Mouse (Mus musculus) kidney, embryonic 14.5 days (tissue): ENCODE measurements around the gene Gm9918. TPM values are rescaled to one million over a fixed set of nuclear protein-coding genes. Genes with fewer than 3 reads are reported as not detected.
A peak's percentile ranks its signal among the peaks of the same experiment; 100 is the strongest.

Experiments
- ATAC-seq: fragments of 200-750 bp; cut with Nextera tagmentation; 2 replicates; pipeline ENCODE4 v1.8.0; 2017; ENCODE audit warnings: moderate number of reproducible peaks, mild to moderate bottlenecking, moderate TSS enrichment, moderate library complexity; ENCODE audit not compliant: low FRiP score, low TSS enrichment
- H3K27ac ChIP-seq: fragments of 300-500 bp; sonication (generic); 2 replicates; pipeline ENCODE4 v1.5.1; 2014; ENCODE audit warnings: low read depth, mild to moderate bottlenecking, low read length, moderate library complexity, mixed read lengths
- H3K27me3 ChIP-seq: fragments of 300-500 bp; sonication (generic); 2 replicates; pipeline ENCODE4 v1.6.1; 2014; ENCODE audit warnings: mild to moderate bottlenecking, low read length; ENCODE audit not compliant: control insufficient read depth, insufficient read depth
- H3K36me3 ChIP-seq: fragments of 300-500 bp; sonication (generic); 2 replicates; pipeline ENCODE4 v1.6.1; 2014; ENCODE audit warnings: low read length, mixed read lengths; ENCODE audit not compliant: control insufficient read depth, insufficient read depth
- H3K4me1 ChIP-seq: fragments of 300-500 bp; sonication (generic); 2 replicates; pipeline ENCODE4 v1.6.1; 2014; ENCODE audit warnings: low read length, mixed read lengths; ENCODE audit not compliant: control insufficient read depth, insufficient read depth
- H3K4me2 ChIP-seq: fragments of 300-500 bp; sonication (generic); replicated peaks from 2 replicates; pipeline ENCODE4 v1.6.1; 2014; ENCODE audit warnings: low read depth, mild to moderate bottlenecking, low read length
- H3K4me3 ChIP-seq: fragments of 300-500 bp; sonication (generic); 2 replicates; pipeline ENCODE4 v1.5.1; 2014; ENCODE audit warnings: mild to moderate bottlenecking, low read length
- H3K9ac ChIP-seq: fragments of 300-500 bp; sonication (generic); 2 replicates; pipeline ENCODE4 v1.6.1; 2014; ENCODE audit warnings: low read depth, mild to moderate bottlenecking, low read length, moderate library complexity
- H3K9me3 ChIP-seq: fragments of 300-500 bp; sonication (generic); 2 replicates; pipeline ENCODE4 v1.6.1; 2016; ENCODE audit warnings: low read length; ENCODE audit not compliant: control insufficient read depth
- WGBS: fragments of 180-500 bp; shearing (Covaris S2); extraction: QIAGEN DNeasy Blood & Tissue Kit; methylation state at CpG from one replicate; pipeline ENCODE4 v1.1.7; 2014; 5-methylcytosine and 5-hydroxymethylcytosine counted together
- polyA plus RNA-seq: library from polyadenylated mRNA; unstranded; fragments of >200 nt; fragmentation: Nextera tagmentation; extraction: Ambion mirVana; gene quantifications from 2 replicates; pipeline ENCODE4 v1.2.1, GENCODE M21; 2014

The Gm9918 gene
- polyA plus RNA-seq, 1 experiment from 2014 or later, result 0.84 TPM

- Histone ChIP-seq H3K4me2 (peak overlapping the region; percentile 81), H3K9me3 (no peaks in the 10 kb centered on the region), H3K4me3 (peak overlapping the region; percentile 30), H3K27me3 (no peaks in the 10 kb centered on the region; the same call in 1 of the 2 replicates), H3K4me1 (peaks cover 33% of the 10 kb centered on the region), H3K27ac (peak overlapping the region; percentile 96), H3K36me3 (0 out of 2 replicates have a peak, but pooled peaks cover 3% of the 10 kb centered on the region), H3K9ac (peak overlapping the region; percentile 46; the same call in 1 of the 2 replicates)
- 1% methylated on average over 13 of the region's 13 CpGs for WGBS
- no peak for ATAC-seq
These were observed 21.1 kb upstream of the Gm9918 start for GRCm38 (mm10) chr15:102249251-102249691.

GRCm38 (mm10) chr15:102249967-102250366, 20.4 kb upstream of the Gm9918 start:
- no peak for ATAC-seq
- H3K36me3 ChIP-seq, result 0 out of 2 replicates have a peak, but pooled peaks cover 3% of the 10 kb centered on the region
- H3K9ac ChIP-seq, result peak overlapping the region; percentile 46; the same call in 1 of the 2 replicates
- H3K9me3 ChIP-seq, result no peaks in the 10 kb centered on the region
- 46% methylated on average over 9 of the region's 9 CpGs for WGBS
- peak overlapping the region; percentile 81 for H3K4me2 ChIP-seq
- H3K27ac ChIP-seq, result peak overlapping the region; percentile 96
- no peak overlapping the region; the same call in 1 of the 2 replicates for H3K4me3 ChIP-seq
- H3K4me1 ChIP-seq, result peaks cover 28% of the 10 kb centered on the region
- no peaks in the 10 kb centered on the region; the same call in 1 of the 2 replicates for H3K27me3 ChIP-seq

DNA sequence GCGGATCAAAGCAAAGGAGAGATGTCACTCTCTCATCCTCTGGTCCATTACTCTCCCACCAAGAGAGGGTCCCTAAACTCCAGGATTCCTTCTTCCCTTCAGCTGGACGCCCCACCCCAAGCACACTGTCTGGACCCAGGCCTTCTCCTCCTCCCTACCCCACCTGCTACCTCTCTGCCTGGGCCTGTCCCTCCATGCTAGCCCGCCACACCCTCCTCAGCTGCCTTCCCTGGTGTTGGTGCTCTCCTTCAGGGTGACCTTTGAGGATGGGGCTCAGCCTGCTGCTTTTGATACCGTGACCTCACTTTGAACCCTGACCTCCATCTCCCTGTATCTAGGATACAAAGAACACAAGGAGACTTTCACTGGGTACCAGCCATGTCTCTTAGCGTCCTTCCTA, 19.8 kb upstream of the Gm9918 start:
- Histone ChIP-seq H3K4me2 (no peak overlapping the region), H3K9ac (no peak overlapping the region), H3K4me3 (no peak overlapping the region), H3K27ac (no peak overlapping the region), H3K27me3 (no peaks in the 10 kb centered on the region; the same call in 1 of the 2 replicates), H3K9me3 (no peaks in the 10 kb centered on the region), H3K4me1 (peaks cover 29% of the 10 kb centered on the region), H3K36me3 (0 out of 2 replicates have a peak, but pooled peaks cover 3% of the 10 kb centered on the region)
- no peak for ATAC-seq
- 71% methylated on average over 5 of the region's 5 CpGs for WGBS

DNA sequence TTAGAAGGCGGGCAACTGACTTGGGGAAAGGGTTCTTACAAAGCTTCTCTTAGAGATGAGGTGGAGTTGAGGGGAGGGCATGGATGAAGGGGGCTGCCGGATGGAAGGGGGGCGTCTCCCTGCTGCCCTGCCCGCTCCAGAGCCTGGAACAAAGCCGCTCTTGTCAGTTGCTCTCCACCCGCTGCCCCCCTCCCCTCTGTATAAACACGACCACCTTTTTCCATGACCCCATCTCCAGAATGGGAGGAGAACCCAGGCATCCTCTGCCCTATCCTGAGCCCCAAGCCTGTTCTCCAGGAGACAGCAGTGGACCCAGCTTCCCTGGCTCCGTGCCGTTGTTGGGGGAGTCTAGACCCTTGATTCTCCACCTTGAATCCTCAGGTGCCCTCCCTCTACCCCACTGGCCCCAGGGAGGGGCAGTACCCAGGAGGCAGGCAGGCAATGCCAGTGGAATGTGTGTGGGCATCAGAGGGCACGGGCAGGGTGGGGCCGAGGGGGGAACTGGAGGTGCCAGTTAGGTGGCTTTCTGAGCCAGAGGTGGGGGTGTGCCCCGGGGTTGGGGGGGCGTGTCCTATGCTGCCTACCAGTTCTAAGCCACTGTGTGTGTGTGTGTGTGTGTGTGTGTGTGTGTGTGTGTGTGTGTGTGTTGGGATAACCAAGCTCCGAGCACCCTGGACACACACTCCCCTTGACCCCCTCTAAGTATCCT, 14.7 kb upstream of the Gm9918 start:
- Histone ChIP-seq H3K9ac (peak overlapping the region; percentile 7; the same call in 1 of the 2 replicates), H3K4me1 (peaks cover 31% of the 10 kb centered on the region), H3K36me3 (0 out of 2 replicates have a peak, but pooled peaks cover 3% of the 10 kb centered on the region), H3K9me3 (no peaks in the 10 kb centered on the region), H3K27me3 (peaks cover 6% of the 10 kb centered on the region), H3K4me3 (peak overlapping the region; percentile 49; the same call in 1 of the 2 replicates), H3K4me2 (peak overlapping the region; percentile 31), H3K27ac (no peak overlapping the region)
- WGBS, result 53% methylated on average over 14 of the region's 14 CpGs
- ATAC-seq, result no peak

DNA sequence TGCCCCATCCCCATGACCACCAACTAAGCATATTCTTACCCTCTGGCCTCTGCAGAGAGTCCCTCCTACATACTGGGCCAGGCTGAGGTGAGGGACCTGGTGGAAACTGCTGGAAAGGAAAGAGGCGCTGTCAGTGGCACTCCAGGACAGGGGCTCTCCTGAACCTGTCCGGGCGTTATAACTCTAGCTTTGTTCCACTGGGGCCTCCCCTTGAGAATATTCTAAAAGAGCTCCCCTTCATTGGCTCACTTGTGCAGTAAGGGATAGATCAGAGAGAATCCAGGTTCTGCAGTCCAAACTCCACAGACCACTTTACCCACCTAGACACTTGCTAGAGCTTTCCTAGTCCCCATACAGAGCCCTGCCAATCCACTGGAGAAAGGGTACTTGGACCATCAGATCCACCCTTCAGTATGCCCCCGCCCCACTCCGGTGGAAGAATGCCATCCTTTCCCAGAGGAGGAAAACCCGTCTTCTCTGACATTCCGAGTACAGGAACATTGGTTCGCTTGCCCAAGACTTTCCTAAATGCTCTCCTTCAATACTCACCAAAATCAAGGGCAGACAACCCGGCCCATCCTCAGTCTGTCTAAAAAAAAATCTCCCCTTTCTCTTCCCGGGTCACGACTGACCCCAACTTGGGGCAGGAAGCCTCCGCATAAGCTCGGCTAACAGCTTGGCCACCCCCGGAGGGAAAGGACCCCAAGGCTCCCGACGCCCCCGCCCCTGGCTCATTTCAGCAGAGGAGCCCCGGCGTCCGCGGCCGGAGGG, 13.7 kb upstream of the Gm9918 start:
- Histone ChIP-seq H3K9ac (peak overlapping the region; percentile 64), H3K27ac (peak overlapping the region; percentile 49; the same call in 1 of the 2 replicates), H3K36me3 (0 out of 2 replicates have a peak, but pooled peaks cover 3% of the 10 kb centered on the region), H3K4me1 (peaks cover 31% of the 10 kb centered on the region), H3K9me3 (no peaks in the 10 kb centered on the region), H3K27me3 (peaks cover 6% of the 10 kb centered on the region), H3K4me3 (peak overlapping the region; percentile 49), H3K4me2 (peak overlapping the region; percentile 96)
- 10% methylated on average over 22 of the region's 22 CpGs for WGBS
- no peak for ATAC-seq

DNA sequence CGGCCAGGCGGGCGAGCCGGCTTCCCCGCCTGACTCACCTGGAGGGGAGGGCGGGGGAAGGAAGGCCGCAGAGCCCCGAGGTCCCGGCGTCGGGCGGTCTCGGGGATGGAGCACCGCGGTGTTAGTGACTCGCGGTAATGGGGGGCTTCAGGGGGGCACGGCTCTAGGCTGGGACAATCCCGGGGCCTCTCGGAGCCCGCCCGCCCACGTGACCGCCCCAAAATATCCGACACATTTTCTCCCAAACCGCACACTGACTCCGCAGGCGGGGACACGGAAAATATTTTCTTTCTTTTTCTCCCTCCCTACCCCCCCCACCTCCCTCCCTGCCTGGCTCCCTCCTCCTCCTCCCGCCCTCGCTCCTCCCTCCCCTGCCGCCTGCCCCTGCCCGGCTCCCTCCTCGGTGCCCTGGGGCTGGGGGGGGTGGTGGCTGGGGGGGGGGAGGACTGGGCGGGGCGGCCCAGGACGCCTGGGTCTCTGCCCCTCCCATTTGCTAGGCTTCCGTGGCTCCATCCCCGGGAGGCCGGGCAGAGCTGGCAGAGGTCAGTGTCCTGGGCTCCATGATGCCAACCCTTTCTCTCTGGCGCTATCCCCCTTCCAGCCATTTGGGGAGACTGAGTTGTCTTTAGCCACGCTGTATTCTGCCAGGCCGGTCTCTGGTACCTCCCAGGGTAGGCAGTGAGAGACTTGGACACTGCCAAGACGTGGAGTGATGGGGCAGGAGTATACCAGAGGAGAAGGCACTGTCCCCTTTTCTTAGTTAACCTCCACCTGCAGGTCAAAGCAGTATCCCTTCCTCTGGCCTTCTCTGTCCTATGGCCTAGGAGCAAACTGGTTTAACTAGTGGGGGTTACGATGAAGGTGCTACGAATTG, 12.9 kb upstream of the Gm9918 start, which contains the start of gene Rarg:
Rarg (minus strand) TSS at position 316 of the 874 bp plus-strand sequence.
- 1% methylated on average over 40 of the region's 46 CpGs for WGBS
- H3K9me3 ChIP-seq, result no peaks in the 10 kb centered on the region
- H3K4me2 ChIP-seq, result peak within 1 kb of the TSS; percentile 96
- H3K27me3 ChIP-seq, result peaks cover 6% of the 10 kb centered on the region; the same call in 1 of the 2 replicates
- 0 out of 2 replicates have a peak, but pooled peaks cover 1% of the 10 kb centered on the region for H3K36me3 ChIP-seq
- peak within 1 kb of the TSS; percentile 49 for H3K4me3 ChIP-seq
- ATAC-seq, result peak; percentile 34
- H3K4me1 ChIP-seq, result peaks cover 31% of the 10 kb centered on the region
- H3K9ac ChIP-seq, result peak within 1 kb of the TSS; percentile 64
- H3K27ac ChIP-seq, result peak within 1 kb of the TSS; percentile 49; the same call in 1 of the 2 replicates

DNA sequence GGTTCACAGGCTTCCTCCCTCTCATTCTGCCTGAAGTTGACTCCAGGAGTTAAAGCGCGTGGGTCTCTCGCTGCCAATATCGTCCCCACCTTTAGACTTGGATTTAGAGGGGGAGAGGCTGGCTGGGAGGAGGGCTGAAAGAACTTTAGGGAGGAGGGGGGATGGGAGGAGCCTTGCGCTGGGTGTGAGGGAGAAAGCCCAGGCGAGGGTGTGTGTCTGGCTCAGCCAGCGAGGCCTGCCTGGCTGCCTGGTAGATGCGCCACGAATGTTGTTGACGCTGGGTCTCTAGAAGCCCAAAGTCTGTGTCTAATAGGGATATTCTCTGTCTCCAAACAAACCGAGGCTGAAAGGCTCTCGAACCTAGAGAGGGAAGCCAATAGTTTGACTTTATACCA, 12.3 kb upstream of the Gm9918 start:
- peaks cover 31% of the 10 kb centered on the region for H3K4me1 ChIP-seq
- ATAC-seq, result peak; percentile 47; the same call in 1 of the 2 replicates

More for the DNA sequence above, 12.3 kb upstream of the Gm9918 start:
- H3K27me3 ChIP-seq, result peaks cover 6% of the 10 kb centered on the region; the same call in 1 of the 2 replicates
- peak overlapping the region; percentile 49; the same call in 1 of the 2 replicates for H3K4me3 ChIP-seq
- peak overlapping the region; percentile 96 for H3K4me2 ChIP-seq
- no peaks in the 10 kb centered on the region for H3K36me3 ChIP-seq
- H3K9ac ChIP-seq, result peak overlapping the region; percentile 64; the same call in 1 of the 2 replicates
- H3K27ac ChIP-seq, result peak overlapping the region; percentile 49; the same call in 1 of the 2 replicates
- H3K9me3 ChIP-seq, result no peaks in the 10 kb centered on the region
- WGBS, result 12% methylated on average over 12 of the region's 12 CpGs
